Mouse (Mus musculus) spleen, adult 12 weeks (tissue): ENCODE measurements around the gene Mapk10.

ENCODE experiments used
- DNase-seq: peaks from one replicate; pipeline ENCODE4 v3.0.0; 2022; ENCODE audit warnings: low spot score

The Mapk10 gene

GRCm38 (mm10) chr5:103048011-103048410 lies 163.1 kb downstream of the Mapk10 start:
- no peak for DNase-seq

DNA sequence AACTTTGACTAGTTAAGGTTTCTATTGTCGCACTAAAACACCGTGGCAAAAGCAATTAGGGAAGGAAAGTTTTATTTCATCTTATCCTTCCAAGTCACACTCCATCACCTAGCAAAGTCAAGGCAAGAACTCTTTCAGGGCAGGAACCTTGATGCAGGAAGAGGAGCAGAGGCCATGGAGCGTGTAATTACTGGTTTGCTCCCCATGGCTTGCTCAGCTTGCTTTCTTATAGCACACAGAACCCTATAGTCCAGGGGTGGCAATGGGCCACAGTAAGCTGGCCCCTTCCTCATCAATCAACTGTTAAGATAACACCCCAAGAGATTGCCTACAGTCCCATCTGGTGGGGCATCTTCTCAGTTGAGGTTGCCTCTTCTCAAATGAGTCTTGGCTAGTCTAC lies 173.4 kb downstream of the Mapk10 start:
- no peak for DNase-seq

DNA sequence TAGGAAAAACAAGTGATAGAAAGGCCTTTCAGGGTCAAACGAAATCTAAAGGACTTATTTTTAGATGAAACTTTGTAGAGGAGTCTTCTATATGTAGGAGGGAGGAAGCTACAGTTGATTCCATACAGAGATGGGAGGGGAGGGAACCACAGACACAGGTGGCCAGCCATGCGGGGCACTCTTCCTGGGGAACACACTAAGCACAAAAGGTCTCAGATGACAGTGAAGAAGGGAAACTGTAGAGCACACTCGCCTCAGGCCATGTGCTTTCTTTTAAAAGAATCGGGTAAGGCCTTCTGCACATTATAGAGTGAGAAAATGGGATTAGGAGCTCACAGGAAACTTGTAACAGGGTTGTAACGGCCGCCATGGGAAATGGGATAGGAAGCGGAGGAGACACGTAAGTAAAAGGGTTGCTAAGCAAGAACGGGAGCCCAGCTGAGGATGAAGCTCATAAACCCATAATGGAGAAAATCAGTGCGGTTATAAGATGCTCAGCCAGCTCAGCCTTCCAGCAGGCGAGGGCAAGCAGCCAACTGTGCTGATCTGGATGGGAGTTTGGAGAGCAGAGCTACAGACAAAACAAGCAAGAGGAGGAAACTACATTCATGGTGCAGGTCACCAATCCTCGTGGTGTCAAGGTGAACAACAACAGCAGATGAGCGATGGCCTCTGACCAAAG lies 182.1 kb downstream of the Mapk10 start:
- no peak for DNase-seq

DNA sequence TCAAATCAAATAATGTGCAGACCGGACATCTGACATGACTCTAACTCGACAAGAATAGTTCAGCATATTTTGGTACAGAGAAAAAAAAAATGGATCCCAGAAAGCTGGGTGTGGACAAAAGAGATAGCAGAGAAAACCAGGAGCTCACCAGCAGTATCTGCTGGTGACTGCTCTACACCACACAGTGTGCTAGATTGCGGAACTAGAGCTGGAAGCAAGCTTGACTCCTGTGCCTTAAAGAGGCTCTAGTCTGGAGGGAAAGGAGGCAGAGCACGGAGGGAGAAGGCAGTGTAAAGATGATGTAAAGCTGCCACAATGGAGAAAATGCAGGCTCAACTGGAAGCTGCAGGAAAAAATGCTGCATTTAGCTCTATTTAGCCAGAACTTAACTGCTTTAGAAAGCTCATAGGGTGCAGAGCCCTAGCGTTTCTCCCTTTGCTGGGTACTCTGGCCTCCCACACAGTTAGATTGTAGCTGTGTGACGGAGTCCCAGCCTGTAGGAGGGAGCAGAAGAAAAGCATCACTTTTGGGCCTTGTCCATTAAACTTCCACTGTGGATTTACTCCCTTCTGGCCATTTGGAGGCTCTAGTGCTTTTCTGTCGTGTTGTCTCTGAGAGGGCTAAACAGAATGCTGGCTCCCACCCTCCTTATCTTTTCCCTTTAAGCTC lies 188.5 kb downstream of the Mapk10 start:
- no peak for DNase-seq

GRCm38 (mm10) chr5:103021479-103021878 lies 189.7 kb downstream of the Mapk10 start:
- DNase-seq = no peak

DNA sequence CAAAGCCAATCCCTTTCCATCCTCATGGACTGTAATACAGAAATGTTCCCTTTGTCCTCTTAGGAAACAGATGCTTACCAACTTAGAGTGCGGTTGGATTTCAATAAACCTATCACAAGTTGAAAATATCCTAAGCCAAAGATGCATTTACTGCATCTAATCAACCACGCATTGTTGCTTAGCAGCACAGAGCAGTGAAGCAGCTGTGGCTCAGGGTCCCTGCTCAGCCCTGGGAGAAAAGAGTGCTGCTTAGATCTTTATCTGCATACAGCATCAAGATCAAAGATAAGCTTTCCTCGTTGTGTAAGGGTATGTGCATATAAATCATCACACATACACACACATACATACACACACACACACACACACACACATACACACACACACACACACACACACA lies 190.2 kb downstream of the Mapk10 start:
- no peak for DNase-seq

DNA sequence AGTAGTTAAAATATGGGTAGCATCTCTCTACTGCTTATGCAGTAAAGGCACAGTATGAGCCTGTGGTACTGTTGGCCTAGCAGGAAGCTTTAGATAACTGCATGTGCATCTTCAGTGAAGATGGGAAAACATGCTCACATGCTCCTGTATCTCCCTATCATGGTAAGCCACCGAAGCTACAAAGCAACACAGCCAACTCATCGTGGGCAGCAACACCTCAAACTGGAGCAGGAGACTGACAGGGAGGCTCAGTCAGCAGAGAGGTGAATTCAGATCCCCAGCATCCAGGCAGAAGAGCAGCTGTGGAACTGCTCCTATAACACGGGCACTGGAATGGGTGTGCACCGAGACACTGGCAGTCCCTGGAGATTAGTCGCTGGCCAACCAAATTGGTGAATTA lies 191.0 kb downstream of the Mapk10 start:
- no peak for DNase-seq

DNA sequence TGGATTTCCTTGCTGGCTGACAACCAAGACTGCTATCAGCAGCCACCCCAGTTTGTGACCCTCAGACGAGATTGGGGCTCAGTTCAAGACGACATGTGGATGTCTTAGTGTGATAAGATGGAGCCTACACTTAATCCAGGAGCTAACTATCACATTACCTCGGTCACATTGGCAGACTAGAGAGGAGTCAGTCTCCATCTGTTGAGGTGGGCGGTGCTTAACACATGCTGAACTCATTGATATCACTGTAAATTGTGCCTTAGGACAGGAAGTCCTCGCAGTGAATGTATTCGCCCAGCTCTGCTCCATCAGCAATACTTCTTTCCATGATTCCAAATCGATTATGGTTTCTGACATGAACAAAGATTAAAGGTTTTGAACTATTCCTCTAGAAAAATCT lies 193.5 kb downstream of the Mapk10 start:
- no peak for DNase-seq

- DNase-seq = no peak
Measured at GRCm38 (mm10) chr5:103014309-103014708, 196.8 kb downstream of the Mapk10 start.

DNA sequence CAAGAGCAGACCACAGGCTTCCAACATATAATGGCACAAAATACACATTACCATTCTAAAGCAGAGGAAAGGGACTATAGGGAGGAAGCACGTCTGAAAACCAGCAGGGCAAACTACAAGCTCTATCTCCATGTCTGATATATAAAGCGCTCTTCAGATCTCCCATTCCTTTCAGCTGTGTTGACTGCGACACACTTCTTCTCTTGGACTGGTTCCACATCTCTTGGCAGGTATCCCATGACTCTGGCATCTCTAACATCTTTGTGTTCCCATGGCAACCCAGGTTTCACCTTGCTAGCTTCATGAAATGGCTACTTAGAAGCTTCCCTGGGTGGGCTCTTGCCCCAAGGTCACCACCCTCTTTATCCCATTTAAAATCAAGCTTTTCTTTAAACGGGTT lies 202.2 kb downstream of the Mapk10 start:
- no peak for DNase-seq

GRCm38 (mm10) chr5:103002116-103002515 lies 209.0 kb downstream of the Mapk10 start:
- no peak for DNase-seq

- no peak for DNase-seq
Measured at GRCm38 (mm10) chr5:103000572-103000971, 210.6 kb downstream of the Mapk10 start.

DNA sequence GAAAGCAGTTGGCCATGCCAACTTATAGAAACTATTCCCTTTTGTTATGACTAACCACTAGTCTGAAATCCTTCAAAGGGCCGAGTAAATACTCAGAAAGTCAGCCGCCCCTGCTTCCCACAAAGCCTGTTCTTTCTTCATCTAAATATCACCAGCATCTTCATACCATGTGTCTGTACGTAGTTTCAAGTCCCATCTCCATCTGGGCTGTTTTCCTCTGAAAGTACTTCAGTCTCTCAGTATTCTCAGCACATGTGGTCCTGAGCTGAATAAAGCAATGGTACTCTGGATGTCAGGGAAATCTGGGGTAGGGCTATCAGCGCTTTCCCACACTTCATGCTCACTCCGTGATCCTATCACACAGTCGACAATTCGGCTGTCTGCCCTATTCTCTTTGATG lies 212.6 kb downstream of the Mapk10 start:
- no peak for DNase-seq

DNA sequence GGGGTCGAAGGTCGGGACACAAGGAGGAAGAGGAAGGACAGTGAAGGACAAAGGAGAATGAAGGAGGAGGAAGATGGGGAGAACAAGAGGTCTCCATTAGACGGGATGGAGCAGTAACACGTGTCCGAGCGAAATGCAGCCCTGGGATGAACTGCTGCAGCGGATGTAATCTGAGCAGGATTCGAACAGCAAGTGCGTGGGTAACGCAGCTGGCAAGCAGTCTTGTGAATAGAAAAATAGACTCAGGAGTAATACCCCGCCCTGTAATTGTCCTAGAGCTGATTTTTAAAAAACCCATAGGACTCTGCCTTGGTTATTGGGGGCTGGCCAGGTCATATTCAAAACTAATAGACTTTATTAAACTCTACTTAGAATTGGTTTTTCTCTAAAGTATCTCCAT lies 213.2 kb downstream of the Mapk10 start:
- no peak for DNase-seq

DNA sequence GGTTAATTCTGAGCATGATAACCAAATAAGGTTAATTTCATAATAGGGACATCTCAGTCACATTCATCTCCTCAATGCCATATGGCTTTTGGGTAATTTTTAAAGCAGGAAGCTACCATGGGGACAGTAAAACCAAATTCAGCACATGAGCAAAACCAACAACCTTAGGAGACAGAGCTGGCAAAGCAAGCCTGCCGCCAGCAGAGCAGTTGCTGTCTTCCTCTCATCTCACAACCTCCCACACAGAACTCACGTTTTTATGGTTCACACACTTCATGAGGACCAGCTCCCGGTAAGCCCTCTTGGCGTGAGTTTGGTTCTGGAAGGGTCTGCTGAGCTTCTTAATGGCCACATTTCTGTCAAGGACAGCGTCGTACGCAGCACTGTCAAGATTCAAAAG lies 214.8 kb downstream of the Mapk10 start:
- DNase-seq = no peak

DNA sequence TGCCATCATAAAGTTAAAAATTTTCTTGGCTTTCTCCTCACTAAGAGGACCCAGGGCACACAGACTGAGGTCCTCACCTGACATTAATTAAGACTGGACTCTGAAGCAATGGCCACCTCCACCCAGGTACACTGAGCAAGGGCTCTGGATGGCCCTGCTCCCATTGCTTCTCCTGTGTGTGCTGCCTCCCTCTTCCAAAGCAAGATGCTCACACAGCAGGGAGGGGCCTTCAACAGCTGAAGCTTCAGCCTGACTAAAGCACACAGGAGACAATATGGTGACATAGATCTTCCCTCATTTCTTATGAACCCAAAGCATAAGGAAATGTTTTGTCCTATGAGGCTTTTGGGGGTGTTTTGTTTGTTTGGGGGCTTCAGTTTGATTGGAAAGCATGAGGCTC lies 215.2 kb downstream of the Mapk10 start:
- DNase-seq = no peak

DNA sequence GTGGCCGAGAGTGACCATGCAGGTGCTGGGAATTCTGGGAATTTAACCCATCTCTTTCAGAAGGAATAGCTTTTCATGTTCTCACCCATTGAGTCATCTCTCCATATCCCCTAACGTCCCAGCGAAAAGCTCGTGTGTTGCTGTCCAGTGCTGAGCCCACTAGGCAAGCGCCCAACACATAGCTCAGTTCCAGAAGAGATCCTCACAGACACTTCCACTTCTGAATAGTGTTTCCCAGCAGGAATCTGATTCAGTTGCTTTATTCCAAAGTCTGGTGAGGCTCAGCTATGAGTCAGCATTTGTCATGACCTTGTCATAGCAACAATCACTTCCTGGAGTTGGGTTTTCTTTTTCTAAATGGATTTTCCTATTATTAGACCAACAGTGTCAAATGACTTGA lies 217.2 kb downstream of the Mapk10 start:
- DNase-seq = no peak

DNA sequence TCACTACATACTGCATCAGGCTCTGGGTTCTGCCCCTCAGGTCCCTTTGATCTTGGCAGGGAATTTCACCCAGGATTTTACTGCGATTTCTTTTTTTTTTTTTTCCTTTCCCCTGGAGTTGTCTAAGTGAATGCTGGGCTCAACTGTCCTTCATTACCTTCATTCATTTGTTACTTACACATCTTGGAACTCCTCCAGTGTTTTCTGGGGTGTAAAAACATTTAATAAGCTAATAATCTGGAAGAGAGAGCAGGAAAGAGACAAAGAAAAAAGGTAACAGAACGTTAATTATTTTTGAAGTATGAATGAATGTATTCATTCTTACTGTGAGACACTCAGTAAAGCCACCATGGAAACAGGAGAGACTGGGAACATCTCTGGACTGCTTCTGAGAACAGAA lies 219.4 kb downstream of the Mapk10 start:
- no peak for DNase-seq

- no peak for DNase-seq
Measured at GRCm38 (mm10) chr5:102978382-102978781, 232.8 kb downstream of the Mapk10 start.

DNA sequence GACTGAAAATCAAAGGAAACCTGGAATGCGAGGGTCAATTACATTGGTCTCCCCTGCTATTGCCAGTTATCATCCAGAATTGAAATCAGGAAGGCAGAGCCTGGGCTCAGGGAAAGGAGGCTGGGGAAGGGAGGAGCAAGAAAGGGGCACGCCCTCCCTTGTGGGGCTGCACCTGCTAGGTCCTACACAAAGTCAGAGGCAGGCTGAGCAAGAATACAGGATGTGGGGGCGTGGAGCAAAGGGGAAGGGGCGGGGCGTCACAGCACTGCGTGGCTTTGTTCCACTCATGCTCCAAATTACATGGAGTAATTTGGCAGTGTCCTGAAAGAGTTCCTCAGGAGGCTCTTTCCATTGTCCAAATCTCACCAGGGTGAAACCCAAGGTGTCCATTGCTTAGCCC lies 234.0 kb downstream of the Mapk10 start:
- no peak for DNase-seq

DNA sequence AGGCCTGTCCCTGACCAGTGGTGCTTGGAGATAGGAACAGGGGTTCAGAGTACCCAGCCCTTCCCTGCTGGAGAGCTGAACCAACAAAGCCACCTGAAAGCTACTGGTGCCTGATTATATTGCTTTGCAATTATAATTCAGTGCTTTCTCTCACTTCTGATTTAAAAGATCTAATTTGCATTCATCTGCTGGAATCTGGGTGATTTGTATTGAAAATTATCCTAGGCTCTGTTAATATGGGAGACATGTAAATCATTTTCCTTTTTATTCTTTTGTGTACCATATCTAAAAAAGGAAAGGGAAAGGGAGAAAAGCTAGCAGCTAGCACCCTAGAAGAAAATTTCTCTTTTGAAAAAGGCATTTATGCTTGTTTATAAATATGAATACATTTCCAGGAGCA lies 234.6 kb downstream of the Mapk10 start:
- DNase-seq = no peak

GRCm38 (mm10) chr5:102974400-102974799 lies 236.7 kb downstream of the Mapk10 start:
- no peak for DNase-seq

DNA sequence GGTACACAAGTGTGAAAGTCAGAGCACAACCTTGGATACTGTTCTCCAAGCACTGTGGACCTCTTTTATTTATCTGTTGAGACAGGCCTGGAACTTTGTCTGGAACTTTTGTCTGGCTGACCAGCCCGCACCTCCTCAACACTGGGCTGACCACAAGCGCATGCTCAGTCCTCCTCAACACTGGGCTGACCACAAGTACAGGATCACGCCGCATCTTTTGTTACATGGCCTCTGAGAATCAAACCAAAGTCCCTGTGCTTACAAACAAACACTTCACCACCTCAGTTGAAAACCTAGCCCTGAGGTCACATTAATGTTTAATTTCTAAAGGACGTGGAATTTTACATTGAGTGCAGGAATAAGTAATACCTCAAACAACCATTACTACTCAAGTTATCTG lies 246.7 kb downstream of the Mapk10 start:
- no peak for DNase-seq

DNA sequence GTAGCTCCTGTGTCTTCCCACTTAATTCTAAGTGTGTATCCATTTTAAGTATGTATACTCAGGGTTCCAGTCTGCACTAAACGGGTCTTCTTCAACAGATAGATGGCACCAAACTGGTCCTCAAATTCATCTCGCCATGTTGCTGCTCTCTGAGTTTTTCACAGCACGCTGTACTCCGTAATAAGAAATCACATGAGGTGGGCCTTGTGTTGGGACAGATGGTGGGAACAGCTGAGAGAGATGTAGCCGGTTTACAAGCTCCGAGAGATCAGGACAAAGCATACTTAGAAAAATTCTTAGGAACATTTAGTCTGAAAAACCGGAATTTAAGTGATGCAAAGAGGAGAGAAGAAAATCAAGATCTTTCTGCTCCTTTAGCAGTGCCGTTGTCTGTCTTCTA lies 257.7 kb downstream of the Mapk10 start:
- no peak for DNase-seq
